19 mouse cellular contexts compared by ENCODE assay signal in genomic region chr16:37363958-37364357, GRCm38 (mm10). TPM values are rescaled to one million over a fixed set of nuclear protein-coding genes. Genes with fewer than 3 reads are reported as not detected.
DNase-seq lines count a peak whose midpoint lies in the region; ATAC-seq and TF ChIP-seq lines count a peak whose summit lies in the region.
"Had no signal": no experiment of that assay in that cellular context is flagged by ENCODE, and none has a peak within 500 bp of the region (broad histone marks: within the 10 kb centered on the region; RNA-seq: fewer than 3 reads in every experiment).

No protein-coding gene starts in this region.

- no peak for TF ChIP-seq POLR2A in kidney, adult 2 months (IDR thresholded peaks at IDR 0.05; ENCODE audit: low read depth, low read length)

- no peaks in the 10 kb centered on the region for H3K9me3 ChIP-seq in kidney, embryonic 15.5 days (replicated peaks)
- H3K9me3 ChIP-seq: embryonic facial prominence, embryonic 12.5 days; embryonic facial prominence, embryonic 15.5 days; hindbrain, embryonic 15.5 days had no signal

- H3K4me1 ChIP-seq in kidney, adult 2 months (ENCODE audit: control insufficient read depth, insufficient read depth, low read length), result no peaks in the 10 kb centered on the region
- H3K4me1 ChIP-seq in kidney, embryonic 15.5 days, result no peaks in the 10 kb centered on the region
- H3K4me1 ChIP-seq: embryonic facial prominence, embryonic 12.5 days; embryonic facial prominence, embryonic 15.5 days; hindbrain, embryonic 12.5 days; hindbrain, embryonic 15.5 days had no signal

- no peaks in the 10 kb centered on the region for H3K27me3 ChIP-seq in kidney, adult 2 months (replicated peaks; ENCODE audit: control insufficient read depth, insufficient read depth, low read length)
- H3K27me3 ChIP-seq in kidney, embryonic 15.5 days, result no peaks in the 10 kb centered on the region
- H3K27me3 ChIP-seq: embryonic facial prominence, embryonic 12.5 days; embryonic facial prominence, embryonic 15.5 days; hindbrain, embryonic 12.5 days; hindbrain, embryonic 15.5 days had no signal

- peak; percentile 55 for DNase-seq in cerebellum, adult 9-10 months
- no peak for DNase-seq in cerebellum, postnatal 36 days
- DNase-seq in kidney, adult 2 months, result peak; percentile 50
- no peak for DNase-seq in kidney, adult 11 months
- peak; percentile 18 to 21 for DNase-seq in kidney, postnatal 36 days
- DNase-seq: adrenal gland, adult 8-10 months; adrenal gland, postnatal 25 days; forebrain, postnatal 0 days; gastrocnemius, adult 2 months; gastrocnemius, postnatal 14 days; heart, adult 11 months had no signal

- no peak overlapping the region for H3K4me2 ChIP-seq in kidney, embryonic 15.5 days
- H3K4me2 ChIP-seq: embryonic facial prominence, embryonic 12.5 days; embryonic facial prominence, embryonic 15.5 days; heart, embryonic 11.5 days; hindbrain, embryonic 12.5 days; hindbrain, embryonic 15.5 days had no signal

- no peak for ATAC-seq in kidney, embryonic 15.5 days (replicated peaks; ENCODE audit: low FRiP score)
- ATAC-seq: activated CD4-positive, CD25-positive, alpha-beta regulatory T cell, adult 4 months; forebrain, embryonic 14.5 days; forebrain, postnatal 0 days had no signal

- TF ChIP-seq CTCF in kidney, adult 2 months (conservative IDR thresholded peaks at IDR 0.05; ENCODE audit: insufficient read depth, insufficient read length, low read depth, low read length), result no peak

- no peak overlapping the region for H3K4me3 ChIP-seq in kidney, adult 2 months (ENCODE audit: insufficient read depth, low read depth, low read length)
- no peak overlapping the region for H3K4me3 ChIP-seq in kidney, embryonic 15.5 days (replicated peaks)
- H3K4me3 ChIP-seq: embryonic facial prominence, embryonic 12.5 days; embryonic facial prominence, embryonic 15.5 days; gastrocnemius, adult 2 months; hindbrain, embryonic 12.5 days; hindbrain, embryonic 15.5 days had no signal

- no peak overlapping the region for H3K9ac ChIP-seq in kidney, embryonic 15.5 days
- H3K9ac ChIP-seq: embryonic facial prominence, embryonic 12.5 days; embryonic facial prominence, embryonic 15.5 days; forebrain, postnatal 0 days; hindbrain, embryonic 12.5 days; hindbrain, embryonic 15.5 days had no signal

- WGBS in kidney, adult 2 months, result 45% methylated on average over 2 of the region's 2 CpGs
- 86% methylated on average over 2 of the region's 2 CpGs for WGBS in kidney, embryonic 15.5 days

- H3K36me3 ChIP-seq in kidney, adult 2 months (ENCODE audit: control insufficient read depth, insufficient read depth, low read length), result no peaks in the 10 kb centered on the region; the same call in 1 of the 2 replicates
- H3K36me3 ChIP-seq in kidney, embryonic 15.5 days, result no peaks in the 10 kb centered on the region
- H3K36me3 ChIP-seq: embryonic facial prominence, embryonic 12.5 days; embryonic facial prominence, embryonic 15.5 days had no signal

- no peak overlapping the region for H3K27ac ChIP-seq in kidney, adult 2 months (ENCODE audit: insufficient read depth, low read depth, low read length)
- H3K27ac ChIP-seq in kidney, embryonic 15.5 days, result no peak overlapping the region
- H3K27ac ChIP-seq: embryonic facial prominence, embryonic 12.5 days; embryonic facial prominence, embryonic 15.5 days; gastrocnemius, adult 2 months; hindbrain, embryonic 12.5 days; hindbrain, embryonic 15.5 days had no signal

RNA-seq across cellular contexts. Expression of gene Stxbp5l, which starts 20.8 kb away (rescaled TPM):
- 1.4 and 1.8 TPM in 2 replicates for polyA plus RNA-seq in kidney, adult 2 months (2012; rRNA removed)
- 2.9 and 3.2 TPM in 2 replicates for polyA plus RNA-seq in kidney, embryonic 15.5 days (2015; fragmentation: Nextera tagmentation; extraction: Ambion mirVana)

Comparison
In these comparisons a context has a peak if more than half of its experiments do, and no peak if none do; other contexts are left out.
1. DNase-seq: peak in cerebellum, adult 9-10 months (single experiment), kidney, adult 2 months (single experiment) and kidney, postnatal 36 days (2 of 2); none in cerebellum, postnatal 36 days (0 of 2) and kidney, adult 11 months (single experiment).